Comparison of ENCODE assay signal across 15 mouse cellular contexts in genomic region chr4:76616614-76617013, GRCm38 (mm10).
"Had no signal": no experiment of that assay in that cellular context is flagged by ENCODE, and none has a peak within 500 bp of the region (broad histone marks: within the 10 kb centered on the region; RNA-seq: fewer than 3 reads in every experiment).

No protein-coding gene starts in this region.

- H3K4me3 ChIP-seq: lung, embryonic 15.5 days; megakaryocyte, embryonic 14.5 days; midbrain, embryonic 13.5 days; midbrain, embryonic 15.5 days; neural tube, embryonic 12.5 days; stomach, embryonic 15.5 days had no signal

- H3K9ac ChIP-seq: liver, postnatal 0 days; lung, embryonic 15.5 days; midbrain, embryonic 13.5 days; midbrain, embryonic 15.5 days; neural tube, embryonic 12.5 days; stomach, embryonic 15.5 days had no signal

- DNase-seq: liver, postnatal 0 days; lung, adult 2 months; lung, postnatal 14 days; lung, postnatal 36 days; thymus, adult 2 months; thymus, postnatal 25 days; thymus, postnatal 4 days had no signal

- H3K36me3 ChIP-seq: lung, embryonic 15.5 days; midbrain, embryonic 13.5 days; midbrain, embryonic 15.5 days; neural tube, embryonic 12.5 days; stomach, embryonic 15.5 days had no signal

- H3K27ac ChIP-seq: lung, embryonic 15.5 days; macrophage; midbrain, embryonic 13.5 days; midbrain, embryonic 15.5 days; neural tube, embryonic 12.5 days; stomach, embryonic 15.5 days; stomach, postnatal 0 days had no signal

- H3K4me1 ChIP-seq: lung, embryonic 15.5 days; megakaryocyte, embryonic 14.5 days; midbrain, embryonic 13.5 days; midbrain, embryonic 15.5 days; neural tube, embryonic 12.5 days; stomach, embryonic 15.5 days had no signal

- H3K27me3 ChIP-seq: lung, embryonic 15.5 days; megakaryocyte, embryonic 14.5 days; midbrain, embryonic 13.5 days; midbrain, embryonic 15.5 days; neural tube, embryonic 12.5 days; stomach, embryonic 15.5 days had no signal
